Mouse (Mus musculus) MEL (cell line): ENCODE results near the gene Hacd3. TPM values are rescaled to one million over a fixed set of nuclear protein-coding genes. Genes with fewer than 3 reads are reported as not detected.
A peak's percentile ranks its signal among the peaks of the same experiment; 100 is the strongest.

Experiments
- DNase-seq: peaks from one replicate; pipeline ENCODE4 v3.0.0; 2011; ENCODE audit warnings: low read depth, low spot score
- H3K27ac ChIP-seq: 2 replicates; pipeline ENCODE4 v1.5.1; 2012; ENCODE audit warnings: low read depth, mild to moderate bottlenecking, control low read depth, low read length, moderate library complexity; ENCODE audit not compliant: control insufficient read depth
- H3K27me3 ChIP-seq, 2 experiments: fragments of 150-350 bp in 1 of 2; sonication (generic) in 1 of 2; 2 replicates each; pipeline ENCODE4 v1.6.1; 2012; ENCODE audit warnings: low read length in 2 of 2, mild to moderate bottlenecking in 2 of 2, improper control_type of control experiment in 1 of 2, moderate library complexity in 1 of 2; ENCODE audit not compliant: insufficient read depth in 2 of 2, control insufficient read depth in 1 of 2
- H3K36me3 ChIP-seq, 2 experiments: 2 replicates each; pipeline ENCODE4 v1.6.1; 2012 to 2014; ENCODE audit warnings: low read length in 2 of 2, improper control_type of control experiment in 1 of 2, inconsistent platforms in 1 of 2, mild to moderate bottlenecking in 1 of 2; ENCODE audit not compliant: insufficient read depth in 2 of 2, control insufficient read depth in 1 of 2
- H3K4me1 ChIP-seq, 2 experiments: fragments of 150-350 bp in 1 of 2; sonication (generic) in 1 of 2; 2 replicates each; pipeline ENCODE4 v1.6.1; 2012; ENCODE audit warnings: low read length in 2 of 2, improper control_type of control experiment in 1 of 2, mild to moderate bottlenecking in 1 of 2; ENCODE audit not compliant: insufficient read depth in 2 of 2, control insufficient read depth in 1 of 2
- H3K4me3 ChIP-seq, 2 experiments: fragments of 150-350 bp in 1 of 2; sonication (generic) in 1 of 2; 2 replicates each; pipeline ENCODE4 v1.5.1; 2012; ENCODE audit warnings: low read depth in 2 of 2, low read length in 2 of 2, mild to moderate bottlenecking in 2 of 2, moderate library complexity in 2 of 2, control low read depth in 1 of 2, improper control_type of control experiment in 1 of 2; ENCODE audit not compliant: control insufficient read depth in 1 of 2, insufficient read depth in 1 of 2
- H3K79me2 ChIP-seq: 2 replicates; pipeline ENCODE4 v1.6.1; 2012; ENCODE audit warnings: mild to moderate bottlenecking, low read length, moderate library complexity; ENCODE audit not compliant: control insufficient read depth, poor library complexity, insufficient read depth
- H3K9ac ChIP-seq: 2 replicates; pipeline ENCODE4 v1.6.1; 2012; ENCODE audit warnings: low read depth, mild to moderate bottlenecking, control low read depth, low read length, moderate library complexity; ENCODE audit not compliant: control insufficient read depth, poor library complexity, severe bottlenecking
- H3K9me3 ChIP-seq: fragments of 150-350 bp; sonication (generic); replicated peaks from 2 replicates; pipeline ENCODE4 v1.6.1; 2012; ENCODE audit warnings: mild to moderate bottlenecking, low read length, improper control_type of control experiment, moderate library complexity; ENCODE audit not compliant: insufficient read depth
- BHLHE40 ChIP-seq: IDR thresholded peaks from 2 replicates; pipeline ENCODE4 v1.6.1; 2012; ENCODE audit warnings: low read depth, mild to moderate bottlenecking, inconsistent platforms, low read length, improper control_type of control experiment, borderline replicate concordance
- CHD1 ChIP-seq: IDR thresholded peaks from 2 replicates; pipeline ENCODE4 v1.6.1; 2012; ENCODE audit warnings: low read depth, mild to moderate bottlenecking, inconsistent platforms, low read length, improper control_type of control experiment
- CHD2 ChIP-seq: IDR thresholded peaks from 2 replicates; pipeline ENCODE4 v1.6.1; 2011; ENCODE audit warnings: low read length, improper control_type of control experiment
- E2F4 ChIP-seq: IDR thresholded peaks from 2 replicates; pipeline ENCODE4 v1.6.1; 2011; ENCODE audit warnings: low read depth, low read length, improper control_type of control experiment, borderline replicate concordance
- ETS1 ChIP-seq: IDR thresholded peaks from 2 replicates; pipeline ENCODE4 v1.6.1; 2012; ENCODE audit warnings: low read depth, mild to moderate bottlenecking, inconsistent platforms, low read length, improper control_type of control experiment, moderate library complexity
- GABPA ChIP-seq: IDR thresholded peaks from 2 replicates; pipeline ENCODE4 v1.6.1; 2012; ENCODE audit warnings: low read depth, mild to moderate bottlenecking, inconsistent platforms, low read length, improper control_type of control experiment, moderate library complexity
- JUND ChIP-seq: IDR thresholded peaks from 2 replicates; pipeline ENCODE4 v1.6.1; 2011; ENCODE audit warnings: low read depth, mild to moderate bottlenecking, improper control_type of control experiment, low read length
- KAT2A ChIP-seq: conservative IDR thresholded peaks from 2 replicates; pipeline ENCODE4 v1.6.1; 2012; ENCODE audit warnings: low read depth, low read length, improper control_type of control experiment, inconsistent platforms
- MAX ChIP-seq: IDR thresholded peaks from 2 replicates; pipeline ENCODE4 v1.6.1; 2011; ENCODE audit warnings: low read length, improper control_type of control experiment
- MXI1 ChIP-seq: IDR thresholded peaks from 2 replicates; pipeline ENCODE4 v1.6.1; 2011; ENCODE audit warnings: mild to moderate bottlenecking, low read depth, low read length, improper control_type of control experiment
- MYB ChIP-seq: IDR thresholded peaks from 2 replicates; pipeline ENCODE4 v1.6.1; 2011; ENCODE audit warnings: mild to moderate bottlenecking, low read depth, low read length, improper control_type of control experiment
- MYC ChIP-seq: IDR thresholded peaks from 2 replicates; pipeline ENCODE4 v1.6.1; 2011; ENCODE audit warnings: low read depth, mild to moderate bottlenecking, low read length, improper control_type of control experiment, moderate library complexity
- NELFE ChIP-seq: IDR thresholded peaks from 2 replicates; pipeline ENCODE4 v1.6.1; 2011; ENCODE audit warnings: low read depth, low read length, improper control_type of control experiment
- POLR2A ChIP-seq, 2 experiments: IDR thresholded peaks; 2 replicates each; pipeline ENCODE4 v1.6.1; 2011 to 2012; ENCODE audit warnings: low read length in 2 of 2, mild to moderate bottlenecking in 2 of 2, control low read depth in 1 of 2, improper control_type of control experiment in 1 of 2, low read depth in 1 of 2, moderate library complexity in 1 of 2; ENCODE audit not compliant: control insufficient read depth in 1 of 2, insufficient read depth in 1 of 2, poor library complexity in 1 of 2
- POLR2AphosphoS2 ChIP-seq: IDR thresholded peaks from 2 replicates; pipeline ENCODE4 v1.6.1; 2011; ENCODE audit warnings: low read length, improper control_type of control experiment
- POLR2AphosphoS5 ChIP-seq: IDR thresholded peaks from 2 replicates; pipeline ENCODE4 v1.6.1; 2012; ENCODE audit warnings: low read depth, borderline replicate concordance, mild to moderate bottlenecking, inconsistent platforms, low read length, moderate library complexity, mixed read lengths
- RAD21 ChIP-seq: IDR thresholded peaks from 2 replicates; pipeline ENCODE4 v1.6.1; 2011; ENCODE audit warnings: mild to moderate bottlenecking, low read depth, low read length, improper control_type of control experiment
- RCOR1 ChIP-seq: IDR thresholded peaks from 2 replicates; pipeline ENCODE4 v1.6.1; 2012; ENCODE audit warnings: low read depth, mild to moderate bottlenecking, inconsistent platforms, low read length, improper control_type of control experiment
- SIN3A ChIP-seq: IDR thresholded peaks from 2 replicates; pipeline ENCODE4 v1.6.1; 2012; ENCODE audit warnings: low read length, improper control_type of control experiment, inconsistent platforms
- SMC3 ChIP-seq: IDR thresholded peaks from 2 replicates; pipeline ENCODE4 v1.6.1; 2011; ENCODE audit warnings: low read depth, low read length, improper control_type of control experiment
- TAL1 ChIP-seq: IDR thresholded peaks from 2 replicates; pipeline ENCODE4 v1.6.1; 2012; ENCODE audit warnings: mild to moderate bottlenecking, inconsistent platforms, low read length, moderate library complexity, mixed read lengths
- TBP ChIP-seq: IDR thresholded peaks from 2 replicates; pipeline ENCODE4 v1.8.0; 2011; ENCODE audit warnings: low read depth, low read length, improper control_type of control experiment
- TCF12 ChIP-seq: IDR thresholded peaks from 2 replicates; pipeline ENCODE4 v1.6.1; 2014; ENCODE audit warnings: low read depth, mild to moderate bottlenecking, inconsistent platforms, low read length, improper control_type of control experiment, moderate library complexity
- UBTF ChIP-seq: IDR thresholded peaks from 2 replicates; pipeline ENCODE4 v1.6.1; 2012; ENCODE audit warnings: low read depth, mild to moderate bottlenecking, inconsistent platforms, low read length, improper control_type of control experiment, moderate library complexity, borderline replicate concordance; ENCODE audit not compliant: insufficient read depth
- USF2 ChIP-seq, 2 experiments: IDR thresholded peaks; 2 replicates each; pipeline ENCODE4 v1.6.1; 2011 to 2012; ENCODE audit warnings: improper control_type of control experiment in 2 of 2, low read length in 2 of 2, borderline replicate concordance in 1 of 2, inconsistent platforms in 1 of 2, low read depth in 1 of 2, mild to moderate bottlenecking in 1 of 2; ENCODE audit not compliant: insufficient read depth in 1 of 2
- ZC3H11A ChIP-seq: IDR thresholded peaks from 2 replicates; pipeline ENCODE4 v1.6.1; 2012; ENCODE audit warnings: low read depth, mild to moderate bottlenecking, inconsistent platforms, low read length, improper control_type of control experiment
- ZKSCAN1 ChIP-seq: IDR thresholded peaks from 2 replicates; pipeline ENCODE4 v1.6.1; 2012; ENCODE audit warnings: low read depth, mild to moderate bottlenecking, inconsistent platforms, low read length, improper control_type of control experiment, moderate library complexity
- ZMIZ1 ChIP-seq: IDR thresholded peaks from 2 replicates; pipeline ENCODE4 v1.6.1; 2012; ENCODE audit warnings: low read depth, mild to moderate bottlenecking, inconsistent platforms, low read length, improper control_type of control experiment, moderate library complexity
- ZNF384 ChIP-seq: IDR thresholded peaks from 2 replicates; pipeline ENCODE4 v1.6.1; 2012; ENCODE audit warnings: low read depth, mild to moderate bottlenecking, inconsistent platforms, low read length, improper control_type of control experiment
- polyA plus RNA-seq, 2 experiments: library from polyadenylated mRNA; stranded (reverse) in 1 of 2; unstranded in 1 of 2; fragments of >175 nt in 1 of 2; fragments of >200 nt in 1 of 2; gene quantifications; 2 replicates each; pipeline versions ENCODE4 v1.2.1 to v1.2.4; 2012; ENCODE audit warnings: low replicate concordance in 2 of 2, low read depth in 1 of 2; ENCODE audit not compliant: insufficient read length in 2 of 2, insufficient read depth in 1 of 2, missing spikeins in 1 of 2
- total RNA-seq: library from RNA; depleted of rRNA; stranded (reverse); fragments of 300-350 nt; gene quantifications from 2 replicates; pipeline ENCODE4 v1.2.3, GENCODE M21; 2012

Hacd3 gene
- total and polyA plus RNA-seq, 3 experiments: 47.3 to 340 (median 57.9) TPM

- H3K27me3 ChIP-seq: peaks cover 0 to 2% of the 10 kb centered on the region in 2 experiments; a peak in 1 of 4 replicates
- H3K36me3 ChIP-seq: no peaks in the 10 kb centered on the region
- no peak within 1 kb of the TSS for H3K4me3 ChIP-seq
- no peaks in the 10 kb centered on the region for H3K79me2 ChIP-seq
- TF ChIP-seq ZNF384: no peak
- TF ChIP-seq MAX: no peak
- TF ChIP-seq TBP: no peak
- no peak for TF ChIP-seq UBTF
- no peak for TF ChIP-seq ZC3H11A
- TF ChIP-seq USF2 (IDR thresholded peaks at IDR 0.05; ENCODE audit: borderline replicate concordance in 1 of 2, insufficient read depth in 1 of 2, low read depth in 1 of 2, low read length in 2 of 2): no peak
- no peak for TF ChIP-seq RCOR1
- no peak for TF ChIP-seq ETS1
- no peak for TF ChIP-seq JUND
- no peak for TF ChIP-seq SIN3A
- H3K4me1 ChIP-seq: peaks cover 0 to 6% of the 10 kb centered on the region in 2 experiments; a peak in 1 of 4 replicates
- no peak within 1 kb of the TSS for H3K9ac ChIP-seq
- no peak for DNase-seq
- H3K9me3 ChIP-seq: no peaks in the 10 kb centered on the region
- H3K27ac ChIP-seq: no peak within 1 kb of the TSS
These were observed 70.3 kb downstream of the Hacd3 start, which contains the start of gene Slc24a1 for GRCm38 (mm10) chr9:64951161-64951657. Gene Slc24a1, minus strand, starts transcription at chr9:64951607.

GRCm38 (mm10) chr9:64947483-64948095, 73.9 kb downstream of the Hacd3 start:
- H3K27me3 ChIP-seq: peaks cover 2% of the 10 kb centered on the region in 2 experiments; a peak in 2 of 4 replicates
- H3K4me3 ChIP-seq: no peak overlapping the region
- H3K27ac ChIP-seq: no peak overlapping the region
- no peaks in the 10 kb centered on the region for H3K79me2 ChIP-seq
- no peaks in the 10 kb centered on the region for H3K36me3 ChIP-seq
- DNase-seq: peak; percentile 54
- no peaks in the 10 kb centered on the region for H3K4me1 ChIP-seq
- no peak overlapping the region for H3K9ac ChIP-seq
- no peaks in the 10 kb centered on the region for H3K9me3 ChIP-seq
- TF ChIP-seq JUND (no peak), CHD1 (no peak), MYC (no peak), SMC3 (no peak), ZMIZ1 (peak; percentile 99), RAD21 (no peak), UBTF (no peak), POLR2AphosphoS2 (peak; percentile 78), ZNF384 (no peak), POLR2AphosphoS5 (no peak), RCOR1 (no peak), MXI1 (no peak), ZKSCAN1 (no peak), E2F4 (no peak), KAT2A (no peak), TAL1 (no peak), ZC3H11A (no peak), ETS1 (peak; percentile 71), USF2 (IDR thresholded peaks at IDR 0.05; ENCODE audit: borderline replicate concordance in 1 of 2, insufficient read depth in 1 of 2, low read depth in 1 of 2, low read length in 2 of 2) (no peak), SIN3A (no peak), MYB (no peak), TCF12 (no peak), BHLHE40 (no peak), GABPA (no peak), POLR2A (IDR thresholded peaks at IDR 0.05; ENCODE audit: control insufficient read depth in 1 of 2, insufficient read depth in 1 of 2, low read depth in 1 of 2, low read length in 2 of 2, poor library complexity in 1 of 2) (peak; percentile 80 to 83; a peak in 3 of 4 replicates), NELFE (peak; percentile 42; the same call in 1 of the 2 replicates), CHD2 (no peak)
